Mouse (Mus musculus): ENCODE data around the gene Creb3l2.

GRCm38 (mm10) chr6:37329901-37330864, 111.8 kb downstream of the Creb3l2 start:
- TF ChIP-seq POLR2A (IDR thresholded peaks at IDR 0.05; ENCODE audit: low read depth, low read length) = no peak
- TF ChIP-seq CTCF (IDR thresholded peaks at IDR 0.05; ENCODE audit: extremely low read depth, insufficient read length, insufficient replicate concordance, low read depth, low read length) = no peak
